In genomic region chr7:110223727-110224510, GRCm38 (mm10) we compare ENCODE assay signal across 12 mouse cellular contexts. TPM values are rescaled to one million over a fixed set of nuclear protein-coding genes. Genes with fewer than 3 reads are reported as not detected.
DNase-seq lines count a peak whose midpoint lies in the region; ATAC-seq and TF ChIP-seq lines count a peak whose summit lies in the region.
"Had no signal": no experiment of that assay in that cellular context is flagged by ENCODE, and none has a peak within 500 bp of the region (broad histone marks: within the 10 kb centered on the region; RNA-seq: fewer than 3 reads in every experiment).

No protein-coding gene starts in this region.

- DNase-seq in embryonic facial prominence, embryonic 10.5 days (ENCODE audit: low spot score), result no peak
- peak; percentile 23 for DNase-seq in kidney, adult 2 months
- no peak for DNase-seq in kidney, adult 18-20 months
- peak; percentile 34 for DNase-seq in CH12.LX (ENCODE audit: extremely low read depth)
- DNase-seq in limb, embryonic 14.5 days (ENCODE audit: low spot score), result no peak
- DNase-seq in layer of hippocampus, postnatal 25 days (ENCODE audit: extremely low spot score in 1 of 2, low spot score in 1 of 2), result no peak
- no peak for DNase-seq in cerebellum, adult 11 months
- DNase-seq: cerebellum, postnatal 36 days; kidney, postnatal 10 days; thymus, adult 18-20 months had no signal

- H3K79me2 ChIP-seq in CH12.LX (replicated peaks; ENCODE audit: control insufficient read depth, extremely low read depth, insufficient read depth, poor library complexity, severe bottlenecking), result peaks cover 65% of the 10 kb centered on the region

- no peak for ATAC-seq in embryonic facial prominence, embryonic 13.5 days (ENCODE audit: insufficient number of reproducible peaks, insufficient read depth, low FRiP score, low TSS enrichment, low read depth)
- no peak for ATAC-seq in limb, embryonic 14.5 days (ENCODE audit: low FRiP score, low read depth)
- ATAC-seq: hindbrain, postnatal 0 days had no signal

- no peak for TF ChIP-seq EP300 in CH12.LX (IDR thresholded peaks at IDR 0.05; ENCODE audit: low read length)

- dilution Hi-C loops in CH12.LX (cut with MboI; ENCODE audit: extremely low pct_ligation_motif_present, extremely low pct_unique_long_range_greater_than_20kb, low sequenced_read_pairs), result no loop called here

- no peak for TF ChIP-seq POLR2A in kidney, adult 2 months (IDR thresholded peaks at IDR 0.05; ENCODE audit: low read depth, low read length)
- no peak for TF ChIP-seq POLR2A in CH12.LX (IDR thresholded peaks at IDR 0.05; ENCODE audit: low read depth, low read length)
- TF ChIP-seq POLR2A in limb, embryonic 14.5 days (IDR thresholded peaks at IDR 0.05; ENCODE audit: borderline replicate concordance, extremely low read depth, insufficient read depth, insufficient read length), result no peak

- H3K9ac ChIP-seq in embryonic facial prominence, embryonic 13.5 days, result no peak overlapping the region
- H3K9ac ChIP-seq in CH12.LX (ENCODE audit: insufficient read depth, low read depth), result peak overlapping the region; percentile 97
- no peak overlapping the region for H3K9ac ChIP-seq in limb, embryonic 14.5 days (ENCODE audit: low read depth, low read length, severe bottlenecking)

- H3K27me3 ChIP-seq in embryonic facial prominence, embryonic 13.5 days, result no peaks in the 10 kb centered on the region
- H3K27me3 ChIP-seq in embryonic facial prominence, embryonic 10.5 days (replicated peaks; ENCODE audit: low read depth, poor library complexity, severe bottlenecking), result no peaks in the 10 kb centered on the region
- H3K27me3 ChIP-seq in kidney, adult 2 months (replicated peaks; ENCODE audit: control insufficient read depth, insufficient read depth, low read length), result no peaks in the 10 kb centered on the region
- no peaks in the 10 kb centered on the region for H3K27me3 ChIP-seq in CH12.LX (replicated peaks)
- H3K27me3 ChIP-seq in limb, embryonic 14.5 days (ENCODE audit: control insufficient read depth, insufficient read depth, low read length), result no peaks in the 10 kb centered on the region

- TF ChIP-seq CTCF in kidney, adult 2 months (conservative IDR thresholded peaks at IDR 0.05; ENCODE audit: insufficient read depth, insufficient read length, low read depth, low read length), result no peak
- no peak for TF ChIP-seq CTCF in CH12.LX (conservative IDR thresholded peaks at IDR 0.05 in 1 of 2, IDR thresholded peaks at IDR 0.05 in 1 of 2; ENCODE audit: low read depth in 2 of 2, low read length in 2 of 2)

- peaks cover 12% of the 10 kb centered on the region for H3K4me1 ChIP-seq in embryonic facial prominence, embryonic 13.5 days
- H3K4me1 ChIP-seq in embryonic facial prominence, embryonic 10.5 days, result peaks cover 19% of the 10 kb centered on the region
- peaks cover 2% of the 10 kb centered on the region; the same call in 1 of the 2 replicates for H3K4me1 ChIP-seq in kidney, adult 2 months (ENCODE audit: control insufficient read depth, insufficient read depth, low read length)
- peaks cover 8 to 11% of the 10 kb centered on the region in 2 experiments; a peak in 3 of 4 replicates for H3K4me1 ChIP-seq in CH12.LX (ENCODE audit: control insufficient read depth in 1 of 2, insufficient read depth in 2 of 2)
- H3K4me1 ChIP-seq in limb, embryonic 14.5 days (ENCODE audit: control insufficient read depth, insufficient read depth, low read length), result peaks cover 16% of the 10 kb centered on the region

- WGBS in embryonic facial prominence, embryonic 13.5 days, result 69% methylated on average over 2 of the region's 2 CpGs
- WGBS in embryonic facial prominence, embryonic 10.5 days, result 77% methylated on average over 2 of the region's 2 CpGs
- WGBS in kidney, adult 2 months, result 67% methylated on average over 2 of the region's 2 CpGs
- WGBS in limb, embryonic 14.5 days, result 70% methylated on average over 2 of the region's 2 CpGs

- peak overlapping the region; percentile 37 for H3K4me2 ChIP-seq in embryonic facial prominence, embryonic 13.5 days
- H3K4me2 ChIP-seq in CH12.LX (ENCODE audit: insufficient read depth, low read depth, poor library complexity, severe bottlenecking), result peak overlapping the region; percentile 34; the same call in 1 of the 2 replicates
- H3K4me2 ChIP-seq in limb, embryonic 14.5 days (replicated peaks; ENCODE audit: low read depth, low read length, severe bottlenecking), result peak overlapping the region; percentile 28; the same call in 1 of the 2 replicates

- H3K27ac ChIP-seq in embryonic facial prominence, embryonic 13.5 days, result no peak overlapping the region
- H3K27ac ChIP-seq in embryonic facial prominence, embryonic 10.5 days (replicated peaks), result no peak overlapping the region
- H3K27ac ChIP-seq in kidney, adult 2 months (ENCODE audit: insufficient read depth, low read depth, low read length), result no peak overlapping the region
- H3K27ac ChIP-seq in CH12.LX (ENCODE audit: insufficient read depth, low read depth), result peak overlapping the region; percentile 66; the same call in 1 of the 2 replicates
- no peak overlapping the region for H3K27ac ChIP-seq in limb, embryonic 14.5 days (replicated peaks; ENCODE audit: low read depth, low read length)
- H3K27ac ChIP-seq: hindbrain, postnatal 0 days had no signal

- no peaks in the 10 kb centered on the region for H3K9me3 ChIP-seq in embryonic facial prominence, embryonic 13.5 days
- no peaks in the 10 kb centered on the region for H3K9me3 ChIP-seq in embryonic facial prominence, embryonic 10.5 days
- no peaks in the 10 kb centered on the region for H3K9me3 ChIP-seq in CH12.LX (replicated peaks; ENCODE audit: low read length)
- H3K9me3 ChIP-seq in limb, embryonic 14.5 days (ENCODE audit: control insufficient read depth, low read length), result no peaks in the 10 kb centered on the region

- peaks cover 11% of the 10 kb centered on the region for H3K36me3 ChIP-seq in embryonic facial prominence, embryonic 13.5 days
- H3K36me3 ChIP-seq in embryonic facial prominence, embryonic 10.5 days (replicated peaks), result peaks cover 20% of the 10 kb centered on the region
- no peaks in the 10 kb centered on the region for H3K36me3 ChIP-seq in kidney, adult 2 months (ENCODE audit: control insufficient read depth, insufficient read depth, low read length)
- peaks cover 23 to 42% of the 10 kb centered on the region in 2 experiments for H3K36me3 ChIP-seq in CH12.LX (replicated peaks in 1 of 2; ENCODE audit: control insufficient read depth in 1 of 2, insufficient read depth in 1 of 2, low read length in 1 of 2)
- H3K36me3 ChIP-seq in limb, embryonic 14.5 days (ENCODE audit: control insufficient read depth, insufficient read depth, low read length), result peaks cover 14% of the 10 kb centered on the region

- no peak for TF ChIP-seq RAD21 in CH12.LX (IDR thresholded peaks at IDR 0.05; ENCODE audit: low read depth, low read length)

- in situ Hi-C loops in CH12.LX (cut with MboI; ENCODE audit: low pct_ligation_motif_present, low pct_unique_long_range_greater_than_20kb, low sequenced_read_pairs), result no loop called here

- 0 out of 2 replicates have a peak overlapping the region, but pooled peaks have one; percentile 12 for H3K4me3 ChIP-seq in embryonic facial prominence, embryonic 13.5 days
- H3K4me3 ChIP-seq in embryonic facial prominence, embryonic 10.5 days, result no peak overlapping the region
- no peak overlapping the region for H3K4me3 ChIP-seq in kidney, adult 2 months (ENCODE audit: insufficient read depth, low read depth, low read length)
- H3K4me3 ChIP-seq in CH12.LX (replicated peaks in 1 of 3; ENCODE audit: low read depth in 2 of 3, low read length in 2 of 3, poor library complexity in 1 of 3), result peak overlapping the region; percentile 85 to 96 (median 91)
- H3K4me3 ChIP-seq in limb, embryonic 14.5 days (replicated peaks; ENCODE audit: low read length), result no peak overlapping the region

TF ChIP-seq in CH12.LX, 34 proteins besides CTCF, POLR2A, EP300 and RAD21:
- TF ChIP-seq KAT2A (IDR thresholded peaks at IDR 0.05; ENCODE audit: insufficient replicate concordance, low read length) (no peak), TBP (conservative IDR thresholded peaks at IDR 0.05; ENCODE audit: low read depth, low read length) (0 out of 2 replicates have a peak, but pooled peaks have one; percentile 37), MXI1 (IDR thresholded peaks at IDR 0.05; ENCODE audit: low read depth, low read length) (peak; percentile 15; the same call in 1 of the 2 replicates), CHD1 (IDR thresholded peaks at IDR 0.05; ENCODE audit: low read depth, low read length) (peak; percentile 76; the same call in 1 of the 2 replicates)

RNA-seq across cellular contexts. Expression of gene Swap70, which starts 2.4 kb away (rescaled TPM):
- polyA plus RNA-seq in embryonic facial prominence, embryonic 13.5 days (2015; fragmentation: Nextera tagmentation; extraction: Ambion mirVana), result 42.1 and 49.5 TPM in 2 replicates
- polyA plus RNA-seq in embryonic facial prominence, embryonic 10.5 days (2016; fragmentation: Nextera tagmentation; extraction: Ambion mirVana), result 30.7 and 32.4 TPM in 2 replicates
- polyA plus RNA-seq in kidney, adult 2 months (2012; rRNA removed), result 10.0 and 12.5 TPM in 2 replicates
- total RNA-seq in CH12.LX (2012; rRNA removed) (296 and 297 TPM in 2 replicates), CH12.LX (2014; rRNA removed) (398 and 409 TPM in 2 replicates)
- polyA plus RNA-seq in CH12.LX (2012; ENCODE audit: insufficient read length, low read depth), result 370 and 388 TPM in 2 replicates
- polyA plus RNA-seq in limb, embryonic 14.5 days (2012; rRNA removed), result 25.6 and 25.8 TPM in 2 replicates
- polyA plus RNA-seq in limb, embryonic 14.5 days (2014; fragmentation: Nextera tagmentation; extraction: Ambion mirVana), result 27.5 and 32.9 TPM in 2 replicates
- 10 to 100 TPM in 1 of 2 experiments, 1 to 10 TPM in 1; 9.3 to 12.8 TPM for total RNA-seq in layer of hippocampus, postnatal 25 days (2021)

Comparison
In these comparisons a context has a peak if more than half of its experiments do, and no peak if none do; other contexts are left out.
1. H3K4me3 ChIP-seq: peak in embryonic facial prominence, embryonic 13.5 days (single experiment) and CH12.LX (3 of 3); none in embryonic facial prominence, embryonic 10.5 days (single experiment), kidney, adult 2 months (single experiment) and limb, embryonic 14.5 days (single experiment).
2. DNase-seq: peak in kidney, adult 2 months (single experiment) and CH12.LX (single experiment); none in embryonic facial prominence, embryonic 10.5 days (single experiment), kidney, adult 18-20 months (single experiment), limb, embryonic 14.5 days (single experiment), layer of hippocampus, postnatal 25 days (0 of 2) and cerebellum, adult 11 months (single experiment).
3. Peak in every context shown above with its lines, with median percentiles within 50 percentile points of each other: H3K4me2 ChIP-seq.